In the genomic region with DNA sequence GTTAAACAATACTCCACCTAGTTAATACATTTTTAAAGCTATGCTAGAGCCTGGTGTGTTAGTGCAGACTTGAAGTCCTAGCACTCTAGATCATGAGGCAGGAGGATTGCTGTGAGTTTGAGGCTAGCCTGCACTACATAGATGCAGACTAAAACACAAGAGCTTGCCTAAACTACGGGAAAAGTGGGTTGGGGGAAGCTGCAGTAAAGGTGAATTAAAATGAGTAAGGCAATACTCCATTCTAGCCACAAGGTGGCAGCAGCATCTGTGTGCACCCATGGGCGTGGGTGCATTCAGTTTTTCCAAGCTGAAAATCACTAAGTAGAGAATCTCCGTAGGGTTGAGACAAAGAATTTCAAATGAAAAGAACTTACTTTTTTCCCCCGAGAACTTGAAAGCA, we compare ENCODE assay signal across 8 mouse cellular contexts. TPM values are rescaled to one million over a fixed set of nuclear protein-coding genes. Genes with fewer than 3 reads are reported as not detected.
A peak's percentile ranks its signal among the peaks of the same experiment; 100 is the strongest.
DNase-seq lines count a peak whose midpoint lies in the region; ATAC-seq and TF ChIP-seq lines count a peak whose summit lies in the region.

No protein-coding gene starts in this region.

- DNase-seq in layer of hippocampus, adult 2 months (ENCODE audit: low spot score in 2 of 2): no peak
- no peak for DNase-seq in layer of hippocampus, adult 11-12 months (ENCODE audit: low spot score)
- peak; percentile 17 for DNase-seq in MEL (ENCODE audit: low read depth, low spot score)
- peak; percentile 45 for DNase-seq in limb, embryonic 10.5 days (ENCODE audit: low spot score)
- no peak for DNase-seq in frontal cortex, postnatal 36 days (ENCODE audit: low spot score in 2 of 2)
- no peak for DNase-seq in right cerebral cortex, postnatal 14 days

- H3K4me3 ChIP-seq in layer of hippocampus, adult 2 months: no peak overlapping the region
- H3K4me3 ChIP-seq in MEL (ENCODE audit: control insufficient read depth in 1 of 2, insufficient read depth in 1 of 2, low read depth in 2 of 2, low read length in 2 of 2): no peak overlapping the region
- no peak overlapping the region for H3K4me3 ChIP-seq in limb, embryonic 10.5 days
- H3K4me3 ChIP-seq in small intestine, adult 2 months (ENCODE audit: low read depth, low read length): no peak overlapping the region

- peak; percentile 79 for ATAC-seq in common myeloid progenitor, adult 5-6 weeks (replicated peaks; ENCODE audit: low read depth, poor library complexity, severe bottlenecking)

- peak; percentile 48 for TF ChIP-seq RAD21 in MEL (IDR thresholded peaks at IDR 0.05; ENCODE audit: low read depth, low read length)

- no peak overlapping the region for H3K9ac ChIP-seq in MEL (ENCODE audit: control insufficient read depth, low read depth, low read length, poor library complexity, severe bottlenecking)

- no peaks in the 10 kb centered on the region for H3K36me3 ChIP-seq in MEL (ENCODE audit: control insufficient read depth in 1 of 2, insufficient read depth in 2 of 2, low read length in 2 of 2)
- peaks cover 20% of the 10 kb centered on the region for H3K36me3 ChIP-seq in limb, embryonic 10.5 days
- no peaks in the 10 kb centered on the region; the same call in 1 of the 2 replicates for H3K36me3 ChIP-seq in small intestine, adult 2 months (ENCODE audit: control insufficient read depth, insufficient read depth, low read length)

- TF ChIP-seq POLR2A in MEL (IDR thresholded peaks at IDR 0.05; ENCODE audit: control insufficient read depth in 1 of 2, insufficient read depth in 1 of 2, low read depth in 1 of 2, low read length in 2 of 2, poor library complexity in 1 of 2): no peak
- no peak for TF ChIP-seq POLR2A in small intestine, adult 2 months (IDR thresholded peaks at IDR 0.05; ENCODE audit: low read depth, low read length)

- H3K9me3 ChIP-seq in MEL (replicated peaks; ENCODE audit: insufficient read depth, low read length): no peaks in the 10 kb centered on the region
- H3K9me3 ChIP-seq in limb, embryonic 10.5 days (replicated peaks): no peaks in the 10 kb centered on the region

- H3K79me2 ChIP-seq in MEL (ENCODE audit: control insufficient read depth, insufficient read depth, low read length, poor library complexity): no peaks in the 10 kb centered on the region

- peak; percentile 92 for TF ChIP-seq CTCF in layer of hippocampus, adult 2 months (conservative IDR thresholded peaks at IDR 0.05)
- peak; percentile 61 to 70 (median 62) for TF ChIP-seq CTCF in MEL (IDR thresholded peaks at IDR 0.05 in 2 of 3, conservative IDR thresholded peaks at IDR 0.05 in 1 of 3; ENCODE audit: control insufficient read depth in 1 of 3, insufficient read depth in 1 of 3, low read depth in 2 of 3, low read length in 3 of 3, poor library complexity in 1 of 3, severe bottlenecking in 1 of 3)
- TF ChIP-seq CTCF in small intestine, adult 2 months (IDR thresholded peaks at IDR 0.05; ENCODE audit: extremely low read depth, insufficient read length, insufficient replicate concordance, low read depth, low read length): peak; percentile 85; the same call in 1 of the 2 replicates

- H3K27me3 ChIP-seq in MEL (ENCODE audit: control insufficient read depth in 1 of 2, insufficient read depth in 2 of 2, low read length in 2 of 2): no peaks in the 10 kb centered on the region
- no peaks in the 10 kb centered on the region for H3K27me3 ChIP-seq in limb, embryonic 10.5 days (ENCODE audit: low read depth, poor library complexity, severe bottlenecking)
- no peaks in the 10 kb centered on the region for H3K27me3 ChIP-seq in small intestine, adult 2 months (ENCODE audit: control insufficient read depth, insufficient read depth, low read length)

- TF ChIP-seq EP300 in MEL (IDR thresholded peaks at IDR 0.05; ENCODE audit: low read depth in 1 of 2, low read length in 2 of 2): no peak

- peak overlapping the region; percentile 53; the same call in 1 of the 2 replicates for H3K27ac ChIP-seq in layer of hippocampus, adult 2 months
- no peak overlapping the region for H3K27ac ChIP-seq in MEL (ENCODE audit: control insufficient read depth, low read depth, low read length)
- H3K27ac ChIP-seq in limb, embryonic 10.5 days: no peak overlapping the region
- H3K27ac ChIP-seq in small intestine, adult 2 months (ENCODE audit: insufficient read depth, low read depth, low read length): no peak overlapping the region

- H3K4me1 ChIP-seq in MEL (ENCODE audit: control insufficient read depth in 1 of 2, insufficient read depth in 2 of 2, low read length in 2 of 2): no peaks in the 10 kb centered on the region
- H3K4me1 ChIP-seq in limb, embryonic 10.5 days: no peaks in the 10 kb centered on the region
- H3K4me1 ChIP-seq in small intestine, adult 2 months (ENCODE audit: control insufficient read depth, insufficient read depth, insufficient read length, low read length): no peaks in the 10 kb centered on the region

- 59% methylated on average over 4 of the region's 4 CpGs for WGBS in limb, embryonic 10.5 days
- WGBS in small intestine, adult 2 months: 21% methylated on average over 4 of the region's 4 CpGs

TF ChIP-seq in MEL, 35 proteins besides CTCF, POLR2A, EP300 and RAD21:
- TF ChIP-seq CHD2 (IDR thresholded peaks at IDR 0.05; ENCODE audit: low read length) (no peak), SMC3 (IDR thresholded peaks at IDR 0.05; ENCODE audit: low read depth, low read length) (peak; percentile 72)
TF ChIP-seq in MEL: peak in this region for 1.

RNA-seq across cellular contexts. Expression of gene Map9, which starts 7.1 kb away (rescaled TPM):
- 10 to 100 TPM; 73.7 to 81.2 TPM for total RNA-seq in layer of hippocampus, adult 2 months (2021)
- not detected in 2 replicates for total RNA-seq in MEL (2012; rRNA removed)
- polyA plus RNA-seq in MEL (2012; ENCODE audit: insufficient read depth in 1 of 2, insufficient read length in 2 of 2, low read depth in 1 of 2, low replicate concordance in 2 of 2, missing spikeins in 1 of 2): not detected
- total RNA-seq in common myeloid progenitor, adult 5-6 weeks (2017): 1.1 and 33.4 TPM in 2 replicates
- polyA plus RNA-seq in limb, embryonic 10.5 days (2016; fragmentation: Nextera tagmentation; extraction: Ambion mirVana): 5.7 and 6.5 TPM in 2 replicates
- 0.03 TPM in 2 replicates for polyA plus RNA-seq in small intestine, adult 2 months (2012; rRNA removed)

Comparison
In these comparisons a context has a peak if more than half of its experiments do, and no peak if none do; other contexts are left out.
1. DNase-seq: peak in MEL (single experiment) and limb, embryonic 10.5 days (single experiment); none in layer of hippocampus, adult 2 months (0 of 2), layer of hippocampus, adult 11-12 months (single experiment), frontal cortex, postnatal 36 days (0 of 2) and right cerebral cortex, postnatal 14 days (single experiment).
2. Peak in every context shown above with its lines, with median percentiles within 50 percentile points of each other: CTCF ChIP-seq.